Mouse (Mus musculus) stomach, embryonic 15.5 days (tissue): Measurements from ENCODE around the gene Gabarapl1. TPM values are rescaled to one million over a fixed set of nuclear protein-coding genes. Genes with fewer than 3 reads are reported as not detected.

Experiments
- ATAC-seq: fragments of 200-750 bp; cut with Nextera tagmentation; 2 replicates; pipeline ENCODE4 v1.8.0; 2017; ENCODE audit warnings: low read depth, moderate number of reproducible peaks, moderate TSS enrichment; ENCODE audit not compliant: insufficient read depth, low FRiP score
- H3K27ac ChIP-seq: fragments of 300-500 bp; sonication (generic); 2 replicates; pipeline ENCODE4 v1.5.1; 2015; ENCODE audit warnings: mild to moderate bottlenecking, inconsistent platforms
- H3K27me3 ChIP-seq: fragments of 300-500 bp; sonication (generic); replicated peaks from 2 replicates; pipeline ENCODE4 v1.6.1; 2015; ENCODE audit warnings: inconsistent platforms
- H3K36me3 ChIP-seq: fragments of 300-500 bp; sonication (generic); 2 replicates; pipeline ENCODE4 v1.6.1; 2015; ENCODE audit warnings: inconsistent platforms
- H3K4me1 ChIP-seq: fragments of 300-500 bp; sonication (generic); 2 replicates; pipeline ENCODE4 v1.6.1; 2015; ENCODE audit warnings: inconsistent platforms
- H3K4me2 ChIP-seq: fragments of 300-500 bp; sonication (generic); 2 replicates; pipeline ENCODE4 v1.6.1; 2015; ENCODE audit warnings: mild to moderate bottlenecking, inconsistent platforms
- H3K4me3 ChIP-seq: fragments of 300-500 bp; sonication (generic); replicated peaks from 2 replicates; pipeline ENCODE4 v1.5.1; 2015; ENCODE audit warnings: inconsistent platforms
- H3K9ac ChIP-seq: fragments of 300-500 bp; sonication (generic); 2 replicates; pipeline ENCODE4 v1.6.1; 2015; ENCODE audit warnings: inconsistent platforms
- H3K9me3 ChIP-seq: fragments of 300-500 bp; sonication (generic); 2 replicates; pipeline ENCODE4 v1.6.1; 2016; ENCODE audit warnings: inconsistent platforms
- WGBS: fragments of 180-500 bp; shearing (Covaris S2); methylation state at CpG from one replicate; pipeline ENCODE4 v1.1.7; 2015; 5-methylcytosine and 5-hydroxymethylcytosine counted together
- polyA plus RNA-seq: library from polyadenylated mRNA; unstranded; fragments of >200 nt; fragmentation: Nextera tagmentation; extraction: Ambion mirVana; gene quantifications from 2 replicates; pipeline ENCODE4 v1.2.1, GENCODE M21; 2015

Gabarapl1 gene
- polyA plus RNA-seq, 1 experiment from 2014 or later = 40.2 TPM

GRCm38 (mm10) chr6:129581896-129582295 is 48.9 kb downstream of the Gabarapl1 start:
- Histone ChIP-seq H3K27me3 (no peaks in the 10 kb centered on the region), H3K9me3 (no peaks in the 10 kb centered on the region), H3K9ac (no peak overlapping the region), H3K4me3 (no peak overlapping the region), H3K4me1 (no peaks in the 10 kb centered on the region), H3K36me3 (no peaks in the 10 kb centered on the region), H3K4me2 (no peak overlapping the region), H3K27ac (no peak overlapping the region)
- 69% methylated on average over 4 of the region's 4 CpGs for WGBS
- ATAC-seq = no peak

DNA sequence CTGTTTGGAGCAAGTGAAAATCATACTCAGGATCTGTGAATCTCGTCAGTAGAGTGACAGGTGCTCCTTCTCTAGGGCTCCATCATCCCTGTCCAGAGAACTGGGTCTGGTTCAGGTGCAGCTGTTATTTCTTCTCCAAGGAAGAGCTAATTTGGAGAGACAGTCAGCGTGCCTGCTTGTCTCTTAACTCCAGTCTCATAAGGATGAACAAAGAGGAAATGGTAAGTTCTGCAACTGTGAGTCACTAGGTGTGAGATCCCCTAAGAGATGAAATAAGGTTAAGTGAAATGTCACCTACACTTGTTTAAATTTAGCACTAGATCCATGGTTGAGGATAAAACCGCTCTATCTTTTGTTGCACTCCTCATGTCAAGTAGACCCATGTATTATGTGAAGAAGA is 50.1 kb downstream of the Gabarapl1 start:
- H3K4me1 ChIP-seq = no peaks in the 10 kb centered on the region
- no peak overlapping the region for H3K27ac ChIP-seq
- no peak for ATAC-seq
- no peaks in the 10 kb centered on the region for H3K27me3 ChIP-seq
- no peak overlapping the region for H3K4me2 ChIP-seq
- H3K9ac ChIP-seq = no peak overlapping the region
- no peak overlapping the region for H3K4me3 ChIP-seq
- no peaks in the 10 kb centered on the region for H3K9me3 ChIP-seq
- H3K36me3 ChIP-seq = no peaks in the 10 kb centered on the region
- WGBS = 73% methylated on average over 3 of the region's 3 CpGs

DNA sequence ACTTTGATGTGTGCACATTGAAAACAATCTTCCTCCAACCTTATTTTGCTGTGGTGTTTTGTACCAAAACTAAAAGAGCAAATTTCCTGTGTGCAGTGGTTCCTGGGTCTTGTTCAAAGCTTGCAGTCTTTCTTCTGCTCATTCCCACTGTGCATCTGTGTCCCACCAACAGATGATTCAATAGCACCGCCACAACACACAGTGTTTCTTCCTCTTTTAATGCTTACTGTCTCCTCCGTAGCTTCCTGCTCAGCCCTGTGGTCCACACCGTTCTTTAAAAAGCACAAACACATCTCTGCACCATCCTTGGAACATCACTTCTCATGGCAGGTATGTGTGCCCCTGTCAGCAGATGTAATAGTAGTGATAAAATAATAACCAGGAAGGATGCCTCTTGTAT is 58.5 kb downstream of the Gabarapl1 start, which contains the start of gene Klrd1:
Gene Klrd1 (plus strand): TSS at position 275 of the 400 bp plus-strand sequence.
- H3K4me1 ChIP-seq = no peaks in the 10 kb centered on the region
- H3K27me3 ChIP-seq = no peaks in the 10 kb centered on the region
- ATAC-seq = no peak
- no peak within 1 kb of the TSS for H3K27ac ChIP-seq
- no peak within 1 kb of the TSS for H3K9ac ChIP-seq
- no peak within 1 kb of the TSS for H3K4me3 ChIP-seq
- no peak within 1 kb of the TSS for H3K4me2 ChIP-seq
- no peaks in the 10 kb centered on the region for H3K36me3 ChIP-seq
- no peaks in the 10 kb centered on the region for H3K9me3 ChIP-seq
- 69% methylated on average over 3 of the region's 3 CpGs for WGBS

Other genes starting within 250 kb of the Gabarapl1 start
- gene 4922502D21Rik, start 201.4 kb upstream of the Gabarapl1 start, polyA plus RNA-seq = not detected in 2 replicates
- gene Clec12a, start 190.5 kb upstream of the Gabarapl1 start, polyA plus RNA-seq = 1.9 and 2.6 TPM in 2 replicates
- 0.19 TPM in 1 of 2 replicates, not detected in the other for gene Clec12b, start 147.3 kb upstream of the Gabarapl1 start, polyA plus RNA-seq
- 1.2 and 1.6 TPM in 2 replicates for gene Clec1b, start 135.9 kb upstream of the Gabarapl1 start, polyA plus RNA-seq
- gene Clec9a, start 124.3 kb upstream of the Gabarapl1 start, polyA plus RNA-seq = 0.12 and 0.13 TPM in 2 replicates
- 2.9 and 3.6 TPM in 2 replicates for gene Clec1a, start 81.2 kb upstream of the Gabarapl1 start, polyA plus RNA-seq
- gene Olr1, start 26.0 kb upstream of the Gabarapl1 start, polyA plus RNA-seq = 0.05 and 0.14 TPM in 2 replicates
- gene Tmem52b, start 20.6 kb upstream of the Gabarapl1 start, polyA plus RNA-seq = 0.30 TPM in 1 of 2 replicates, not detected in the other
- gene Klre1, start 44.7 kb downstream of the Gabarapl1 start, polyA plus RNA-seq = not detected in 2 replicates
- gene Klrd1, start 58.6 kb downstream of the Gabarapl1 start, polyA plus RNA-seq = 0.83 and 1.4 TPM in 2 replicates
- gene Klrk1, start 90.7 kb downstream of the Gabarapl1 start, polyA plus RNA-seq = 0.22 and 0.45 TPM in 2 replicates
- gene Klrc3, start 110.2 kb downstream of the Gabarapl1 start, polyA plus RNA-seq = not detected in 2 replicates
- gene Klrc2, start 127.5 kb downstream of the Gabarapl1 start, polyA plus RNA-seq = 0.05 TPM in 1 of 2 replicates, not detected in the other
- 0.14 and 0.19 TPM in 2 replicates for gene Klrc1, start 145.8 kb downstream of the Gabarapl1 start, polyA plus RNA-seq
- not detected in 2 replicates for gene Klri1, start 184.0 kb downstream of the Gabarapl1 start, polyA plus RNA-seq
- 0.03 TPM in 1 of 2 replicates, not detected in the other for gene Klri2, start 207.3 kb downstream of the Gabarapl1 start, polyA plus RNA-seq